Mouse (Mus musculus) ES-E14 (cell line): ENCODE measurements around the gene Eef1akmt4.

ENCODE experiments used
- CHD2 ChIP-seq: IDR thresholded peaks from 2 replicates; pipeline ENCODE4 v1.6.1; 2014; ENCODE audit warnings: mild to moderate bottlenecking, low read depth, low read length, inconsistent platforms
- HCFC1 ChIP-seq: IDR thresholded peaks from 2 replicates; pipeline ENCODE4 v1.6.1; 2012; ENCODE audit warnings: low read length, inconsistent platforms, borderline replicate concordance; ENCODE audit not compliant: insufficient read depth
- MAFK ChIP-seq: IDR thresholded peaks from 2 replicates; pipeline ENCODE4 v1.6.1; 2014; ENCODE audit warnings: mild to moderate bottlenecking, low read depth, low read length, inconsistent platforms; ENCODE audit not compliant: insufficient read depth
- ZC3H11A ChIP-seq: IDR thresholded peaks from 2 replicates; pipeline ENCODE4 v1.6.1; 2012; ENCODE audit warnings: low read depth, mild to moderate bottlenecking, inconsistent platforms, low read length, borderline replicate concordance
- ZNF384 ChIP-seq: IDR thresholded peaks from 2 replicates; pipeline ENCODE4 v1.6.1; 2012; ENCODE audit warnings: low read depth, low read length, inconsistent platforms

GRCm38 (mm10) chr16:20604705-20605104, 6.7 kb upstream of the Eef1akmt4 start:
- no peak for TF ChIP-seq HCFC1
- no peak for TF ChIP-seq CHD2
- no peak for TF ChIP-seq ZC3H11A
- TF ChIP-seq ZNF384: no peak
- no peak for TF ChIP-seq MAFK
